Mouse (Mus musculus) gonadal fat pad, adult 2 months (tissue): Measurements from ENCODE around the gene Fcho2. TPM values are rescaled to one million over a fixed set of nuclear protein-coding genes. Genes with fewer than 3 reads are reported as not detected.

ENCODE experiments used
- DNase-seq: peaks from one replicate; pipeline ENCODE4 v3.0.0-alpha.2; 2012; ENCODE audit warnings: low read depth
- polyA plus RNA-seq: library from polyadenylated mRNA; depleted of rRNA; stranded (reverse); fragments of >200 nt; gene quantifications from 2 replicates; pipeline ENCODE4 v1.2.3, GENCODE M21; 2012

Fcho2 gene
- polyA plus RNA-seq, 1 experiment: 14.4 TPM

DNA sequence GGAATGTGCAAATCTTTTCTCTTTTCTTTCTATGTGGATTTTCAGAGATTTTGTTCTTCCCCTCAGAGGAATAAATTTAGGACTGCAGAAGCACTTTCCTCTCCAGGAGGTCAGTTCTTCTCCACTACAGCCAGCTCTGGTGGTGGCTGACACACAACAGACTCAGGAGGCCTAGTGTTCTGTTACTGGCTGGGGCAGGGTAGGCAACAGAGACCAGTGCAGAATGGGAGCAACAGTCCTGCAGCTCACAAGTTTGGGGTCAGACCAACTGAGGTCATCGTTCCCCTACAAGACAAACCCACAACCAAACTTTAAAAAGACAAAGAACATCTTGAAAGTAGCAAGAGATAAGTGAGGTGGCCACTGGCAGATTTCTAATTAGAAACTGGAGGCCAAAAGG, 104.6 kb downstream of the Fcho2 start:
- DNase-seq: no peak

- no peak for DNase-seq
Measured at GRCm38 (mm10) chr13:98710236-98710635, 105.0 kb downstream of the Fcho2 start.

GRCm38 (mm10) chr13:98705501-98705900, 109.7 kb downstream of the Fcho2 start:
- DNase-seq: no peak

DNA sequence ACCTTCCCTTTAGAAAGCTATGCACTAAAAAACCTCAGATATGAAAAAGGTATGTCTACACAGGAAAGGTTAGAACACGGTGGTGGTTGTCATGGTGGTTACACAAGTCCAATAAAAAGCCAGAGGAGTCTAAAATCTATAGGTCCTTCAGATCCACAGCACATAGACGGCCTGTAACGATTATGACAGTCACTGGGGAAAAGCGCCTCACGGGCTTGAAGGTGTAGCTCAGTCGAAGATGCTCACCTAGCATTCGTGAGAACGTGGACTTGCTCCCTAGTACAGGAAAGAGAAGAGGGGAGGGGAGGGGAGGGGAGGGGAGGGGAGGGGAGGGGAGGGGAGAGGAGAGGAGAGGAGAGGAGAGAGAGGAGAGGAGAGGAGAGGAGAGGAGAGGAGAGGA, 111.5 kb downstream of the Fcho2 start:
- no peak for DNase-seq

DNA sequence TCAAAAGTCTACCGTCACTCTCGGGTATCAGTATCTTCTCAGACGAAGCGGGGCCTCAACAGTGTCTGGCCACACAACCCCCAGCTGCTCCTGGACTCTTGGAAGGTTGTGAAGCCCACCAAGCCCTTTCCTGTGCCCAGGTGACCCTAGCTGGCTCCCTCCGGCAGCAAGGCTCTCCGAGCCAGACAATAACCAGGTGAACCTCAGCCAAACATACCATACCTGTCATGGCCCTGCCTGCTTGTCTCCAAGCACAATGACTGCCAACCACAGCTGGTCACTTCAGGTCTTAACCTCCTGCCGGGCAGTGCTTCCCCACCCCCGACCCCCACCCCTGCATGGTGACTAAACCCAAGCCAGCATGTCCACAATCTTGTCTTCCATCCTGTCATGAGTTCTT, 112.9 kb downstream of the Fcho2 start:
- DNase-seq: no peak

DNA sequence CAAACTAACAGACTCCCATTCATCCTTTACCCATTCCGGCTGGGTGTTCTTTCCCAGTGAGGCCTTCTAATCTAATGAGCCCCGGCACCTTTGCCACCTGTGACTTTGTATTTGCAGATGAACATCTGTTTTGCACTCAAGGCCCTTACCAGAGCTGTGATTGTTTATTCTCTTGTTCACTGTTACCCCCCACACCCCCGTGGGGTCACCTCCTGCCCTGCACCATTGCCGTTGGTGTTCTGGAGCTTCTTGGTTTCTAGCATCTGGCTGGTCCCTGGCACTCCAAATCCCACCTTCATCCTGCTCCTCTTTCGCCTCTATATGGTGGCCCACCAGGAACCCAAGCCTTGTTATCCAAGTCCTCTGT, 114.0 kb downstream of the Fcho2 start:
- no peak for DNase-seq

DNA sequence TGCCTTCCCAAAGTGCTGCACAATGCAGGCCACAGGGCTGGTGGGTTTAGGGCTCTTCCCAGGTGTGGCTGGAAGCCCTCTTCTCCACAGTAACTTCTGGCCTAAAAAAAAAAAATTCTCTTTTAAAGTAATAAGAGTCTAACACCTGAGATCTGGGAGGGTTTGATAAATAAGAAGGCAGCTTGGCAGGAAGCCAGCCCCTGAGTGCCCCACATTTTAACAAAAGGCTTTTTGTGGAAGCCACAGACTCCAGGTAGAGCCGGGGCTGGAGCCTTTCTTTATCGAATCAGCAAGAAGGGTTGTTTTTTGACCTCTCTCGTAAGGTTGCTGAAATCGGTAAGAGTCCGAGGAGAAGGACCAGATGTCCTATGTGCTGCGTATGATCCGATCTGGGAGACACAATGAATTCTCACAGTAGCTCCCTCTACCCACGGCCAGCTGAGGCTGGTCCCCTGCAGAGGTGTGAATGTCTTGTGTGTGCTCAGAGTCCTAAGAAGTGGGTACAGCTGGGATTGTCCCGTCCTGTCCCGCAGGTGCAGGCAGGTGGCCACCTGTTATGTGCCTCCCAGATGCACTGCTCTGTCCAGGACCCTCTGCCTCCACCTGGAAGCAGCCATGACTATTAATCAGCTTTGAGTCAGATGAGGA, 114.5 kb downstream of the Fcho2 start:
- no peak for DNase-seq

GRCm38 (mm10) chr13:98699982-98700540, 115.2 kb downstream of the Fcho2 start:
- DNase-seq: no peak

DNA sequence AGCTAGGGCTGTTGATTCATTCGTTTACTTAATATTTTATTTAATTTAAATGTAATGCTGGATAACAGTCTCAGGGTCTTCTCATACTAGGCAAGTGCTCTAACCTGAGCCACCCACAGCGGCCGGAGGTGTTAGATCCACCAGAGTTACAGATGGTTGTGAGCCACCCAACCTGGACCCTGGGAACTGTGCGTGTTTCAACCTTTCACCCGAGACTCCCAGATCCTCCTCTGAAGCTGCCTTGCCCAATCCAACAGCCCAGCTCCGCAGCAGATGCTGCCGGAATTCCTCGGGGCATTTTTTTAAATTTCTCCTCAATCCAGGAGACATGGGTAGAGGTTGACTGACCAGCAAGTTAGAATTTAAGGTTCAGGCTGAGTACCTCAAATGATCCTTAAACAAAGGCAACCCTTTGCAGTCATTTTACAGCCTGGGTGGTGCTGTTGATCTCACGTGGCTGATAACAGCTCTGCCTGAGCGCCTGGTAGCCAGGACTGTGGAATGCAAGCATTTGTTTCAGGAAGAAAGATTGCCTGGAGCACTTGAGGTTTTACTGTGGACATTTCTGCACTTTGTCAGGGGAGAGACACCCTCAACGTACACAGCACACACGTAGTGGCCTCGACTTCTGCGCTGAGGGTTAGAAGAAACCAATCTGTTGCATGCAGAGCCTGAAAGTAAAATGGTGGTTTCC, 116.1 kb downstream of the Fcho2 start:
- DNase-seq: no peak

- no peak for DNase-seq
Measured at GRCm38 (mm10) chr13:98696716-98697115, 118.5 kb downstream of the Fcho2 start.

- DNase-seq: peak; percentile 30
Measured at GRCm38 (mm10) chr13:98695546-98695945, 119.7 kb downstream of the Fcho2 start.

- DNase-seq: no peak
Measured at GRCm38 (mm10) chr13:98694773-98695314, 120.4 kb downstream of the Fcho2 start, which contains the start of gene Tmem171. Tmem171 (minus strand) TSS chr13:98694834.

DNA sequence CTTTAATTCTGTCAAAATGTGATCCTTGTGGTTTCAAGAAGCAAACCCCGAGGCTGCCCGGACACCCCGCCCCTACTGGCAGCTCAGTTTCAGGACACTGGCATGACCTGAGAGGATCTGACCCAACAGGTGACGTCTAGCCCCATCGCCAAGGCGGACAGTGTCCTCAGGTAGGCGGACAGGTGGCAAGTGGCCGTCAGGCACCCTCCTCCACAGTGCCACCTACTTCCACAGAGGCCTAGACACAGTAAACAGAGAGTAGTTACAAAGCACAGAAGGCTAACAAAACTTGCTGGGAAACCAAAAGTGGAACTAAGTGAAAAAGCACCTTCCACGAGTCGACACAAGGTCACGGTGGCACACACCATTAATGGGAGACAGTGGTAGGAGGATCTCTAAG, 121.9 kb downstream of the Fcho2 start:
- DNase-seq: peak; percentile 13

DNA sequence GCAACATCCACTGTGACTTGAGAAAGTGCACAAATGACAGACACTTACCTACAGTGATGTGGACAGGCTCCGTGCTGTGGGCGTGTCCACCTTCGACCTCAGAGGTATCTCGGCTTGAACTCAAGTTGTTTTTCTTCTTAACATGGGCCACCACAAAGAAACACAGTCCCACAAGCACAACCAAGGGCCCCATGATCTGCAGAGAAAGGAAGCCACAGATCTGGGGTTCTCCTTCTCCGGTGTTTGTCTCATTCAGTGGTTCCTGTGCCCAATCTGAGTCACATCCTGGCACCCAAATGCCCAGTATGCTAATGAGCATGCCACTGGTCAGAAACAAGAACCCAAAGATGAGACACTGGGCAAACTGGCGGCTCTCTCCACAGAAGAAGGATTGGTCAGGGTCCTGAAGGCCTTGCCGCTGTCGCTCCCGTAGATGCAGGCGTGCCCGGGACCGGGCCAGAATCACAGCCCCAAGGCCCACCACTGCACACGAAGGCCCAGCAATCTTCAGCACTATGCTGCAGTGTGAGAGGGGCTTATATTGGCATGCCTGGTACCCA, 123.2 kb downstream of the Fcho2 start:
- DNase-seq: no peak

DNA sequence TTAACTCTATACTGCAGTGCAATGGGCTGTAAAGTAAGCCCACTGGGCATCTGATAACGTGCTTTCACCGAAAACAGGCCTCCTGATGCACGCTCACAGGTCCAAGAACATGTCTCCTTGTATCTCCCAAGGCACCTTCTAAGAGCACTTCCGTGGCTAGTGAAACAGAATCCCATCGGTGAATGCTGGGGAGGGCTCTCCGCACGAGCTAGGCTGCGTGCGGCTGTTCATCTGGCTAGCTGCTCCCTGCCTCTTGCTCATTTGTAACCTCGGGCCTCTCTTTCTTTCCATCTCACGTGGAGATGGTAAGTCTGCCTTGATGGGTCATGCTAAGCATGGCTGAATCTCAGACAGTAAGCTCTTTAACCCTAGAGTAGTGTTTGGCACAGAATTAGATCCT, 124.4 kb downstream of the Fcho2 start:
- DNase-seq: no peak

GRCm38 (mm10) chr13:98689605-98690290, 125.5 kb downstream of the Fcho2 start:
- DNase-seq: no peak

DNA sequence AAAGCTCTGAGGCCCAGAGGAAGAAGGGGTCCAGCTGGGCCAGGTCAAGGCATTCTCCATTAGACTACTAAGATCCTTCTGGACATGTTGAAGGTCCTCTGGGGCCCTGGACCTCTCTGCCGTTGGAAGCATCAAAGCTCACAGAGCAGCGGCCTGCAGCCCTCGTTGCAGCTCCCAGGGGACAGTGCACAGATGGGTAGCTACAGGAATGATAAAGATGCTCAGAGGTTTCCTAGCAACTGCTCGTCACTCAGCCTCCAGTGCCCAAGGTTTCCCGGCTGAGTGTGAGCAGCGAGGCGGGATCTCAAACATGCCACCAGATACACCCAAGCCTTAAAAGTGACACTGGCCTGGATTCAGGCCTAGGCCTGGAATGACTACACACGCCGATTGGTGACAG, 127.3 kb downstream of the Fcho2 start:
- DNase-seq: no peak

- DNase-seq: no peak
Measured at GRCm38 (mm10) chr13:98684144-98684900, 130.9 kb downstream of the Fcho2 start.

- no peak for DNase-seq
Measured at GRCm38 (mm10) chr13:98683412-98683811, 131.8 kb downstream of the Fcho2 start.

DNA sequence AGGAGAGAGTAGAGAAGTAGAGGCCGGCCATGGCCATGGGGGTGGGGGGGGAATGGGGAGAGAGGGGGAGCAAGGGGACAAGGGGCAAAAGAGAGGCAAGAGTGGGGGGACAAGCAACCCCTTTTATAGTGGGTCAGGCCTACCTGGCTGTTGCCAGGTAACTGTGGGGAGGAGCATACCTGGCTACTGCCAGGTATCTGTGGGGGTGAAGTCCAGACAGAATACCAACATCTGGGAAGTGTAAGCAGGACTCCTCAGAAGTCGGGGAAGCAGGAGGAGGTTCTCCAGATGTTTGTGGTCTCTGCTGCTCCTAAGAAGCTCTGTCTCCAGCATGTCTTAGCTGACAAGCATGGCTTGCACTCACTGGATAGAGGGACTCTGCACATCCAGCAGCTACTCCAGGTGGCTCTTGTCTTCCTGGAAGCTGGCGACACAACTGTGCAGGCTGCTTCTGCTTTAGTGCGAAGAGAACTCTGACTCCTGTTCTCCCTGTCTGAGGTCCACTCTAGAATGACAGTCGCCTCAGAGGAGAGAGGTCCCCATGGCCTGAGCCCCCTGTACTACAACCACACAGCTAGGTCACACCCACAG, 134.7 kb downstream of the Fcho2 start:
- DNase-seq: no peak

DNA sequence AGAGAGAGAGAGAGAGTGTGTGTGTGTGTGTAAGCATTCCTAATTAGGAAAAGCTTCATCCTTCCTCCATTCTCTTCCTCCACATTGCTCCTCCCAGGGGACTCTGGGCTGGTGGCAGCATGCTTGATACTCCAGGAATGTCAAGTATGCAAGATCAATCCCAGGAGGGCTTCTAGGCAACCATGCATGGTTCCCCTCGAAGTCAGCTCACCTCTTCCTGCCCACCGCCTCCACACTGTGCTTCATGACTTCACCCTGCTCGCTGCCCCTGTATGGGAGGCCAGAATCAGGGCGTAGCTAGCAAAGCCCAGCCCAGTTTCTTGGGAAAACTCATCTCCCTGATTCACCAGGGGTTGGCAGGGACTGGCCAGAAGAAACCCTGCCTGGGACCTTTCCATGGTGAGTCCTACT, 135.6 kb downstream of the Fcho2 start:
- DNase-seq: no peak
